Mouse (Mus musculus) stomach, embryonic 15.5 days (tissue): ENCODE data around the gene Tyrp1. TPM values are rescaled to one million over a fixed set of nuclear protein-coding genes. Genes with fewer than 3 reads are reported as not detected.

Source experiments
- polyA plus RNA-seq: library from polyadenylated mRNA; unstranded; fragments of >200 nt; fragmentation: Nextera tagmentation; extraction: Ambion mirVana; gene quantifications from 2 replicates; pipeline ENCODE4 v1.2.1, GENCODE M21; 2015

Gene Tyrp1
- polyA plus RNA-seq, 1 experiment from 2014 or later, result not detected

Other genes starting within 250 kb of the Tyrp1 start
- gene Lurap1l, start 76.5 kb downstream of the Tyrp1 start, polyA plus RNA-seq, result 33.9 and 37.3 TPM in 2 replicates